In the genomic region with DNA sequence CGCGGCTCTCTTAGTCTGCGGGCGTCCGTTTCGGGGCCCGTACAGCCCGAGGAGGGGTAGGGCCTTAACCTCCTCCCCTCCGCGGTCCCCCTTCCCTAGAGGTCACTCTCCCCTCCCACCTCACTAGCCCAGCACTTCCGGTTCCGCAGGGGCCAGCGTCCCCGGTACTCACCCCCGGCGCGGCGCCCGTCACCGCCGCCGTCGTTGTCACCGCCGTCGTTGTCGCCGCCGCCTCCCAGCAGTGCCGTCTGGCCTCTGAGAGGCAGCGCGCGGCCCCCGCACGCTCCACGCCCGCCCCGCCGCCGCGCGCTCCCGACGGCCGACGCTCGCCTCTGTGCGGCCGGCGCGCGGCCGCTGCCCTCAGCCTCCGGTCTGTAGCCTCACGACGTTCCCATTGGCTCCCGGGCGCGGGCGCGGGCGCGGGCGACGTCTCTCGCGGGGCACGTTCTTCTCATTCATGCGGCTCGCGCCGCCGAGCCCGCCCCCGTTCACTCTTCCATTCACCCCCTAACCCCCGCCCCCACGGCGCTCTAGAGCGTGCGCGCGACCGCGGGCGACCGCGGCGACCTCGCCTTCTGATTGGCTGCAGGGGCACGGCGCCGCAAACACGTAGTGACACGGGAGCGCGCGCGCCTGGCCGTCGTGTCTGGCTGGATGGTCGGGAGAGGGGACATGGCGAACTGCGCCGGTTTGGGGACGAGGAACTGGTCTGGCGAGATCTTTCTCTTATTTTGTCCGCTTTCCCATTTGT, we compare ENCODE assay signal across 8 mouse cellular contexts. TPM values are rescaled to one million over a fixed set of nuclear protein-coding genes. Genes with fewer than 3 reads are reported as not detected.
DNase-seq lines count a peak whose midpoint lies in the region; ATAC-seq lines count a peak whose summit lies in the region.

A gene (minus strand): TSS at position 370 of the 751 bp plus-strand sequence.

- H3K27me3 ChIP-seq in heart, embryonic 10.5 days (ENCODE audit: insufficient read depth, poor library complexity, severe bottlenecking), result no peaks in the 10 kb centered on the region
- no peaks in the 10 kb centered on the region for H3K27me3 ChIP-seq in kidney, embryonic 15.5 days

- peak within 1 kb of the TSS; percentile 82 for H3K4me2 ChIP-seq in kidney, embryonic 15.5 days

- peaks cover 11% of the 10 kb centered on the region for H3K36me3 ChIP-seq in heart, embryonic 10.5 days
- peaks cover 13% of the 10 kb centered on the region for H3K36me3 ChIP-seq in kidney, embryonic 15.5 days

- peak; percentile 81 for ATAC-seq in erythroblast, adult 5-6 weeks (replicated peaks; ENCODE audit: low FRiP score, poor library complexity, severe bottlenecking)
- ATAC-seq in kidney, embryonic 15.5 days (replicated peaks; ENCODE audit: low FRiP score), result peak; percentile 98
- ATAC-seq in monocyte, adult 5-6 weeks (replicated peaks; ENCODE audit: insufficient number of reproducible peaks, low FRiP score, low TSS enrichment, poor library complexity, severe bottlenecking), result peak; percentile 85

- H3K4me3 ChIP-seq in heart, embryonic 10.5 days, result peak within 1 kb of the TSS; percentile 90
- H3K4me3 ChIP-seq in kidney, embryonic 15.5 days (replicated peaks), result peak within 1 kb of the TSS; percentile 97

- peaks cover 15% of the 10 kb centered on the region for H3K4me1 ChIP-seq in heart, embryonic 10.5 days
- H3K4me1 ChIP-seq in kidney, embryonic 15.5 days, result peaks cover 18% of the 10 kb centered on the region

- H3K9ac ChIP-seq in kidney, embryonic 15.5 days, result peak within 1 kb of the TSS; percentile 96

- whole genome bisulfite sequencing in heart, embryonic 10.5 days, result under 1% methylated on average over 105 of the region's 107 CpGs
- WGBS in kidney, embryonic 15.5 days, result under 1% methylated on average over 107 of the region's 107 CpGs

- peak; percentile 99 to 100 for DNase-seq in B cell, adult 2 months
- DNase-seq in brain, adult 2 months (ENCODE audit: low read depth, low spot score), result peak; percentile 99
- DNase-seq in heart, embryonic 10.5 days (ENCODE audit: low spot score), result peak; percentile 99
- DNase-seq in liver, result peak; percentile 99
- peak; percentile 99 for DNase-seq in spleen, postnatal 4 days (ENCODE audit: low spot score in 2 of 2)

- peak within 1 kb of the TSS; percentile 97 for H3K27ac ChIP-seq in heart, embryonic 10.5 days
- peak within 1 kb of the TSS; percentile 98 for H3K27ac ChIP-seq in kidney, embryonic 15.5 days

- no peaks in the 10 kb centered on the region for H3K9me3 ChIP-seq in heart, embryonic 10.5 days
- H3K9me3 ChIP-seq in kidney, embryonic 15.5 days (replicated peaks), result no peaks in the 10 kb centered on the region

RNA-seq across cellular contexts. Expression of the gene that starts here (rescaled TPM):
- total RNA-seq in erythroblast, adult 5-6 weeks (2015; ENCODE audit: low replicate concordance), result 28.4 and 29.2 TPM in 2 replicates
- total RNA-seq in erythroblast, adult 5-6 weeks (2017; ENCODE audit: low replicate concordance), result 39.8 and 41.3 TPM in 2 replicates
- 33.3 and 33.4 TPM in 2 replicates for polyA plus RNA-seq in heart, embryonic 10.5 days (2016; fragmentation: Nextera tagmentation; extraction: Ambion mirVana)
- 29.8 and 30.2 TPM in 2 replicates for polyA plus RNA-seq in kidney, embryonic 15.5 days (2015; fragmentation: Nextera tagmentation; extraction: Ambion mirVana)
- 22.4 to 46.2 TPM (median 25.7 TPM) in 3 replicates for total RNA-seq in monocyte, adult 5-6 weeks (2017)

Comparison
In these comparisons a context has a peak if more than half of its experiments do, and no peak if none do; other contexts are left out.
1. Peak in every context shown above with its lines: DNase-seq, ATAC-seq, H3K4me3 ChIP-seq and H3K27ac ChIP-seq.